Mouse (Mus musculus) cerebellum, adult 11 months (tissue): ENCODE measurements around the gene Fam181a.

Experiments used
- DNase-seq: peaks from one replicate; pipeline ENCODE4 v3.0.0; 2022

The Fam181a gene

GRCm38 (mm10) chr12:103358951-103359801, 48.4 kb downstream of the Fam181a start:
- no peak for DNase-seq

GRCm38 (mm10) chr12:103360812-103361211, 50.0 kb downstream of the Fam181a start:
- DNase-seq: no peak

- DNase-seq: no peak
Measured at GRCm38 (mm10) chr12:103361539-103362307, 50.9 kb downstream of the Fam181a start.

GRCm38 (mm10) chr12:103362336-103362735, 51.6 kb downstream of the Fam181a start:
- no peak for DNase-seq
